Mouse (Mus musculus) ES-Bruce4 (cell line): Measurements from ENCODE around the gene Siah2. TPM values are rescaled to one million over a fixed set of nuclear protein-coding genes. Genes with fewer than 3 reads are reported as not detected.

Experiments
- H3K27ac ChIP-seq: 2 replicates; pipeline ENCODE4 v1.5.1; 2012; ENCODE audit warnings: low read length, inconsistent platforms; ENCODE audit not compliant: insufficient read depth
- H3K27me3 ChIP-seq: 2 replicates; pipeline ENCODE4 v1.6.1; 2012; ENCODE audit warnings: mild to moderate bottlenecking, low read length, inconsistent platforms; ENCODE audit not compliant: control insufficient read depth, poor library complexity, insufficient read depth, severe bottlenecking
- H3K36me3 ChIP-seq: 2 replicates; pipeline ENCODE4 v1.6.1; 2012; ENCODE audit warnings: inconsistent platforms, mild to moderate bottlenecking, low read length, moderate library complexity; ENCODE audit not compliant: control insufficient read depth, poor library complexity, insufficient read depth, severe bottlenecking
- H3K4me1 ChIP-seq: one replicate; pipeline ENCODE4 v1.8.1; 2011; ENCODE audit warnings: low read length; ENCODE audit not compliant: control insufficient read depth, insufficient read depth
- H3K4me3 ChIP-seq: 2 replicates; pipeline ENCODE4 v1.5.1; 2011; ENCODE audit warnings: low read depth, mild to moderate bottlenecking, low read length
- H3K9ac ChIP-seq: 2 replicates; pipeline ENCODE4 v1.6.1; 2012; ENCODE audit warnings: low read depth, mild to moderate bottlenecking, inconsistent platforms; ENCODE audit not compliant: poor library complexity, severe bottlenecking
- H3K9me3 ChIP-seq: replicated peaks from 2 replicates; pipeline ENCODE4 v1.6.1; 2012; ENCODE audit warnings: mild to moderate bottlenecking, low read length, inconsistent platforms; ENCODE audit not compliant: control insufficient read depth, poor library complexity, insufficient read depth, severe bottlenecking
- CTCF ChIP-seq: IDR thresholded peaks from one replicate; pipeline ENCODE4 v1.8.1; 2011; ENCODE audit warnings: low read depth, low read length
- EP300 ChIP-seq: IDR thresholded peaks from 2 replicates; pipeline ENCODE4 v1.6.1; 2011; ENCODE audit warnings: low read depth, low read length; ENCODE audit not compliant: insufficient read depth
- POLR2A ChIP-seq: IDR thresholded peaks from one replicate; pipeline ENCODE4 v1.8.1; 2011; ENCODE audit warnings: low read length; ENCODE audit not compliant: insufficient read depth
- polyA plus RNA-seq: library from polyadenylated mRNA; stranded (reverse); fragments of >200 nt; gene quantifications from 2 replicates; pipeline ENCODE4 v1.2.4, GENCODE M21; 2011; ENCODE audit warnings: low read depth; ENCODE audit not compliant: missing spikeins, insufficient read depth, insufficient read length

Siah2 gene
- polyA plus RNA-seq, 1 experiment, result 8.9 TPM

GRCm38 (mm10) chr3:58686922-58687284 lies 5.3 kb downstream of the Siah2 start:
- Histone ChIP-seq H3K4me3 (no peak overlapping the region), H3K4me1 (no peaks in the 10 kb centered on the region), H3K9me3 (no peaks in the 10 kb centered on the region), H3K9ac (no peak overlapping the region), H3K27me3 (peaks cover 7% of the 10 kb centered on the region), H3K27ac (no peak overlapping the region), H3K36me3 (no peaks in the 10 kb centered on the region)
- TF ChIP-seq POLR2A (no peak), EP300 (no peak), CTCF (no peak)

GRCm38 (mm10) chr3:58686206-58686921 lies 5.8 kb downstream of the Siah2 start:
- Histone ChIP-seq H3K36me3 (no peaks in the 10 kb centered on the region), H3K27ac (no peak overlapping the region), H3K9me3 (no peaks in the 10 kb centered on the region), H3K4me1 (no peaks in the 10 kb centered on the region), H3K4me3 (no peak overlapping the region), H3K9ac (no peak overlapping the region), H3K27me3 (peaks cover 2% of the 10 kb centered on the region)
- TF ChIP-seq EP300, result no peak
- TF ChIP-seq POLR2A, result no peak
- no peak for TF ChIP-seq CTCF

GRCm38 (mm10) chr3:58685396-58685795 lies 6.8 kb downstream of the Siah2 start:
- no peaks in the 10 kb centered on the region; the same call in 1 of the 2 replicates for H3K27me3 ChIP-seq
- no peak overlapping the region for H3K27ac ChIP-seq
- no peaks in the 10 kb centered on the region for H3K9me3 ChIP-seq
- H3K4me3 ChIP-seq, result no peak overlapping the region
- no peaks in the 10 kb centered on the region for H3K4me1 ChIP-seq
- TF ChIP-seq CTCF, result no peak
- TF ChIP-seq POLR2A, result no peak
- no peak for TF ChIP-seq EP300
- no peaks in the 10 kb centered on the region for H3K36me3 ChIP-seq
- H3K9ac ChIP-seq, result no peak overlapping the region

- Histone ChIP-seq H3K36me3 (no peaks in the 10 kb centered on the region), H3K27me3 (no peaks in the 10 kb centered on the region), H3K4me1 (no peaks in the 10 kb centered on the region), H3K27ac (no peak overlapping the region), H3K9ac (no peak overlapping the region), H3K9me3 (no peaks in the 10 kb centered on the region), H3K4me3 (no peak overlapping the region)
- TF ChIP-seq CTCF (no peak), EP300 (no peak), POLR2A (no peak)
Measured at GRCm38 (mm10) chr3:58683346-58683745, 8.9 kb downstream of the Siah2 start.

- H3K36me3 ChIP-seq, result no peaks in the 10 kb centered on the region
- H3K9ac ChIP-seq, result no peak overlapping the region
- no peaks in the 10 kb centered on the region for H3K27me3 ChIP-seq
- no peak for TF ChIP-seq POLR2A
- no peak for TF ChIP-seq CTCF
- TF ChIP-seq EP300, result no peak
- H3K9me3 ChIP-seq, result no peaks in the 10 kb centered on the region
- no peaks in the 10 kb centered on the region for H3K4me1 ChIP-seq
- no peak overlapping the region for H3K4me3 ChIP-seq
- no peak overlapping the region for H3K27ac ChIP-seq
Measured at GRCm38 (mm10) chr3:58682336-58682735, 9.9 kb downstream of the Siah2 start.

GRCm38 (mm10) chr3:58681831-58682230 lies 10.4 kb downstream of the Siah2 start:
- H3K27ac ChIP-seq, result no peak overlapping the region
- H3K4me3 ChIP-seq, result no peak overlapping the region
- no peaks in the 10 kb centered on the region for H3K36me3 ChIP-seq
- H3K27me3 ChIP-seq, result no peaks in the 10 kb centered on the region
- no peaks in the 10 kb centered on the region for H3K9me3 ChIP-seq
- H3K4me1 ChIP-seq, result no peaks in the 10 kb centered on the region
- no peak overlapping the region for H3K9ac ChIP-seq
- TF ChIP-seq EP300 (no peak), CTCF (no peak), POLR2A (no peak)
